Mouse (Mus musculus) left cerebral cortex, adult 18-20 months (tissue): ENCODE data around the gene Rsph1. TPM values are rescaled to one million over a fixed set of nuclear protein-coding genes. Genes with fewer than 3 reads are reported as not detected.

ENCODE experiments used
- DNase-seq, 2 experiments: peaks; one replicate each; pipeline ENCODE4 v3.0.0; 2021 to 2022; ENCODE audit warnings: low spot score in 2 of 2, mixed read lengths in 1 of 2
- total RNA-seq, 2 experiments: library from RNA; stranded (reverse); gene quantifications; 2 replicates each; pipeline ENCODE4 v1.2.3; 2021

Gene Rsph1
- total RNA-seq, 2 experiments from 2014 or later, result 15.4 to 16.8 TPM

GRCm38 (mm10) chr17:31304895-31305775 lies 28.0 kb upstream of the Rsph1 start:
- DNase-seq, result no peak

- DNase-seq, result no peak
Observed at GRCm38 (mm10) chr17:31303401-31303800, 26.2 kb upstream of the Rsph1 start.

DNA sequence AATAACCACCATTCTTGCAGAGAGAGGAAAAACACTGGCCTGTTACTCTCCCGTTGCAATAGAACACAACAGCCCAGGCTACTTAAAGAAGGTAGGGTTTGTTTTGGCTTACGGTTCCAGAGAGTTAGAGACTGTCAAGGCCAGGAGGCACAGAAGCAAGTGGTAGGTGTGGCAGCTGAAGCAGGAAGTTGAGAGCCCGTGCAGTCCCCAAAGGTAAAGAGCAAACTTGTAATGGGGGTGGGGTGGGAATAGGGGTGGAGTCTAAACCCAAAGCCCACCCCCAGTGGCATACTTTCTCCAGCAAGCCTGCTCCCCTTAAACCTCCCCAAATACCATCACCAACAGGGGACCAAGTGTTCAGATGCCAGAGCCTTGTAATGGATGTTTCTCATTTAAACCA lies 23.6 kb upstream of the Rsph1 start:
- no peak for DNase-seq

DNA sequence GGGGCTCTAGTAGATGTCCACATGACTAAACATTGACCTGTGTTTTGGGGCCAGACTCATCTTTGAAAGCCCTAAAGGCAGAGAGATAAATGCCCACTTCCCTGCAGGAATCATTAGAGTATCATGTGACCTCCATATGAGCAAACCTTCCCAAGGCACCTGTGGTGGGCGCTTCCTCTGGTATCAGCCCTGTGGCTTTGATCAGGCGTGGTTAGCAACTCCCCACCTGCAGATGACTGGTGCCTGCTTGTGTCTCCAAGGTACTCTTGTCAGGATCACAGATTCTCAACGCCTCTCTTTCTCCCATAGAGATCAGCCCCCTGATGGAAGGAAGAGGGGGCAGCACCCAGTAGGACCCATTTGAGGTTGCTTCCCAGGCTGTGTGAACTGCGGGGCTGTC lies 22.8 kb upstream of the Rsph1 start:
- DNase-seq, result no peak

DNA sequence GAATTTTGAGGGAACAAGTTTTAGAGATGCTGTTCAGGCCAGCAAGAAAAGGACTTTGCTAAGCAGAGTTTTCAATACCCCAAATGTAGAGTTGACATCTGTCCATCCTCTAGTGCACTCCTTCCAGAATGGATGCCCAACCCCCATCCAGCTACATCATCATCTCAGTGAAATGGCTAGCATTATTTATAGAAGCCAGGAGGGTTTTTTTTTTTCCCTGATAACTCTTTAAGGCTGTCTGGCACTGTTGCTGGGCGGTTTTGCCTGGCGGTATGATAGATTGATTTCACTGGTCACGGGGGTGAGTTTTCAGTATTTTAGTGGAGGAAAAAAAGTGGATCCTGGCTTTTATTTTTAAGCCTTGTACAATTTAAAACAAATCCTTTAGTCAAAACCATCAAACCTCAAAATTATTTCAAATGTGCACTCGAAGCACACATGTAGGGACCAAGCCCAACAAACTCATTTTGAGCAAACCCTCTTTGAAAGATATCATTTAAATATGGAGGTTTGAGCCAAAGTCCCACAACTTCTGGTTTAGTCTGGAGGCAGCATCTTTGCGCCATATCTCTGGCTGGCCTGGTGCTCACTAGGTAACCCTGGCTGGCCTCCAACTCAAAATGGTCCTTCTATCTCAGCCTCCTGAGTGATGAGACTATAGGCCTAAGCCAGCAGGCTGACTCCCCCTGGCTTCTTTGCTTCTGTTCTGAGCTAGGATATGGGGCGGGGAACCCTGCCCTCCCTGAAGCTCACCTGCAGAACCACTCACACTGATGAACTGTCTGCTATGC lies 21.4 kb upstream of the Rsph1 start:
- no peak for DNase-seq

DNA sequence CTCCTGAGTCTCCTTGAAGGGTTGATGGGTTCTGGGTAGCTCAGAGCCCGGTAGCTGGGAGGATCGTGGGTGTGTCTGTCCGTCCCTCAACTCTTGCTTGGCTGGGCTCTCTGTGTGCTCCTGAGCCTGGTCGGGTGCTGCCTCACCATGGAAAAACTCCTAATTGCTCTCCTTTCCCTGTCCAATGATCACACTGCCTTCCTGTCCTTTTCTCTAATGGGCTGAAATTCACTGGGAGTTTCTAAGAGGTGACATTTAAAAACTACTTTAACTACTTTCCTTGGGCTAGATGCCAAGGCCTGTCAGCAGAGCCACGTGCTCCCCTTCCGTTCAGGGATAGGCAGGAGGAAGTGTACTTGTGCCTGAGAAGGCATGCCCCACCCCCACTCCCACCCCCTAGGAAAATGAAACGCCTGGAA lies 20.3 kb upstream of the Rsph1 start:
- DNase-seq, result peak in 1 of 2 experiments; percentile 48

DNA sequence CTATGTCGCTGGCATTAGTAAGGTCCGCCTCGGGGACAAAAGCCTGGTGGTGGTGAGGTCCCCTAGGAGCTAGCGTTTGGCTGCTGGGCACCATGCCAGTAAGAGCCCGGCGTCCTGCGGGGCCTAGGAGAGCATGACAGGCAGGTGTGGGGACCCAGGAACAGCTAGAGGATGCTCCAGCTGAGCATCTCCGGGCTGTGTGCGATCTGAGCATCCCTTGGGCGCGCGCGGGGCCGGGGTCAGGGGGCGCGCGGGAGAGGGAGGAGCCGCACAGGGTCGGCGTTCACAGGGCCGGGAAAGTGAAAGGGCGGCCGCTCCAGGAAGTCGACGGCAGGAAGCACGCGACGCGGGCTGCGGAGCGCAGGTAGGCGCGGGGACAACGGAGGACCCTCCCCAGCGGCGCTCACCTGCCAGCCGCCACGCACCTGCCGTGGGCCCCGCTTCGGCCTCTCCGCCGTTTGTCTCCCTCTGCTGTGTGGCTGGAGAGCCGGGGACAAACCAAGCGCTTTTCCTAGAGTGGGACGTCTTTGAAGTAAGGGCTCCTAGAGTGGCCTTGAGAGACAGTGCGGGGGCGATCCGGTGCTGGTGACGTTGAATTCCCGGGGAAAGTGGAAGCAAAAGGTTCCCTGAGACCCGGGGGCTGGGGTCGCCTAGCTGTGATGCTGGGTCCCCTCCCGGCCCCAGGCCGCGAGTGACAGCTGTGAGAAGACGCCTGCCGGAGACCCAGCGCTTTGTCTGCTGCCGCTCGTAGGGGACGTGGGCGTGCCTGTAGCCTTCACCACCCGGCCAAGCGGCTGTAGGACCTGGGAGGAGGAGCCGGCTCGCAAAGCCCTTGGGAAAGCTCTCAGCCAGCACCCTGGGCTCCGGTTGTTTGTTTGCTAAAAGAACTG lies 19.0 kb upstream of the Rsph1 start:
- peak; percentile 66 to 82 for DNase-seq

GRCm38 (mm10) chr17:31295215-31295891 lies 18.2 kb upstream of the Rsph1 start:
- DNase-seq, result no peak

DNA sequence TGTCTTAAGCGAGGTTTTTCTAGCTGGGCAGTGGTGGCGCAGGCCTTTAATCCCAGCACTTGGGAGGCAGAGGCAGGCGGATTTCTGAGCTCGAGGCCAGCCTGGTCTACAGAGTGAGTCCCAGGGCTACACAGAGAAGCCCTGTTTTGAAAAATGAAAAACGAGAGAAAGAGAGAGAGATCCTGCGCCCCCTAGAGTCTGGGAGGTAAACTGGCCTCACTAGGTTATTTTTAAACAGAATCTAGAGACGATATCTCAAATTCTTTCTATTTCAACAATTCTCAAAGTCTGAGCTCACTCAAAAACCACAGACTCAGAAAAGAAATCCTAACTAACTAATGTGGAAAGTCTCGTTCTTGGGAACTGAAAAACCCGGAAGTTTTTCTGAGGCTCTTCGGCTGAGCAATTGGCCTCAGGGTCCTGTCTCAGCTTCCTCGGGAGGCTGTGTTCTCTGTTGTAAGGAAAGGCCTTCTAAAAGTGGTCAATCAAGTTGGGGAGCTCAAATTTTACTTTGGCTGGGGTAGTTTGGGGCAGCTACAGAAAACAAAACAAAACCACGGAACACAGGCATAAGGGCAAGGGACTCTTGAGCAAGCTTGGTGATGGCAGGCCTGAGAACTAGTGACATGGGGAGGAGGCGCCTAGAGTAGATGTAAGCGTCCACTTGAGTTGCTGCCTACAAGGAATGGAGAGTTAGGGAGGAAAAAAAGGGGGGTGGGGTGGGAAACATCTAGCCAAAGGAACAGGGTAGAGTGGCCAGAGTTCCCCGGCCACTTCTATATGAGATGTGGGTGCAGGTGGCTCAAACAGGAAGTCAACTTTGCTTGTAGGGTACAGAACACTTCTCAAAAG lies 17.4 kb upstream of the Rsph1 start:
- no peak for DNase-seq

DNA sequence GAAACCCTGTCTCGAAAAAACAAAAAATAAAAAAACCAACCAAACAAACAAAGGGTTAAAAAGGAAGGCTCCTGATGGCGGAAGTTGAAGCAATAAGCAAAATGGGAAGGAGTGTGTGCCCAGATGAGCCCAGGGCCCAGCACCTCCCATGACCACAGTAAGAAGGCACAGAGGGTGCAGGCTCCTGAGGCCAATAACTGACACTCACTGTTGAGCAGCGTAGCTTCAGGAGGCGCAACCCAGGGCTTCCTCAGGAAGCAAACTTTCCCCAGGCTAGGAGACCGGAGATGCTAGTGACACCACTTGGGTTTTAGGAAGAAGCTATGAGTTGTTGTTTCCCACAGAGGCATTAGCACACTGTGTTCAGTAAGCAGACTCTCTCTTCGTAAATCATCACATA lies 13.7 kb upstream of the Rsph1 start:
- no peak for DNase-seq

- DNase-seq, result no peak
Observed at GRCm38 (mm10) chr17:31290311-31290710, 13.1 kb upstream of the Rsph1 start.

DNA sequence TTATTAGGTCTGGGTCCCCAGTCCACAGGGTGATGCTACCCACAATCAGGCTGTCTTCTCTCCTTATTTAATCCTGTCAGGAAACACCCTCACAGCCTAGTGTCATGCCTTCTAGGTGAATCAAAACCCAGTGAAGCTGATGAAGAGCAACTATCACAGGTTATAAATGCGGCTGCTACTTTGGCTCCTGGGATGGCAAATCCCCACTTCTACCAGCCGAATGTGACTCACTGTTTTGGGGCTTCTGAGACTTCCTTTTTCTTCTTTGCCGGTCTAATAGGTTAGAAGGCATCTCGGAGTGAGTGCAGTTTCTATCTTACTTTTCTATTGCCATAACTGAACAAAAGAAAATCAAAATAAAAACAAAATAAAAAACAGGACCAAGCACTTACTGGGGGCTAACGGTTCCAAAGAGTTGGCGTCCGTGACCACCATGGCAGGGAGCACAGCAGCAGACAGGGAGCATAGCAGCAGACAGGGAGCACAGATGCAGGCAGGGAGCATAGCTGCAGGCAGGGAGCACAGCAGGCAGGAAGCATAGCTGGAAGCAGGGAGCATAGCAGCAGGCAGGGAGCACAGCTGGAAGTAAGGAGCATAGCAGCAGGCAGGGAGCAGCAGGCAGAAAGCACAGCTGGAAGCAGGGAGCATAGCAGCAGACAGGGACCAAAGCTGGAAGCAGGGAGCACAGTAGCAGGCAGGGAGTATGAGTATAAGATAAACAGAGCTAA lies 12.0 kb upstream of the Rsph1 start:
- no peak for DNase-seq

GRCm38 (mm10) chr17:31287216-31287615 lies 10.0 kb upstream of the Rsph1 start:
- no peak for DNase-seq

DNA sequence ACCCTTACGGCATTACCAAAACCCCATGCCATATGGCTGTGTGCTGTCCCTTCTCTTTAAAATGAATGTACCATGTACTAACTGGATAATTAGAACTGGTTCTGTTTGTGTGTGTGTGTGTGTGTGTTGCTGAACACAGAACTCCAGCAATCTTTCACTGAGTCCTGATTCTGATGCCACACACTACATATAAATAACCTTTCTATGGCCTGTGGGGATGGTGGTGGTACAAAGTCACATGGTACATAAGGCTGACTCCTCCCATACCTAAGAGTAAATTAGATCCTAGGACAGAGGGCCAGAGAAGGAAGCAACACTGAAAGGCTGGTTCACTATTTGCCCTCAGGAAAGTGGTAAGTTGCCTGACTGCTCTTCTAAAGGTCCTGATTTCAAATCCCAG lies 9.3 kb upstream of the Rsph1 start, which contains the start of gene Slc37a1:
Slc37a1 (plus strand) TSS at position 301 of the 400 bp plus-strand sequence.
- DNase-seq, result no peak

GRCm38 (mm10) chr17:31285867-31286266 lies 8.7 kb upstream of the Rsph1 start:
- DNase-seq, result no peak

- no peak for DNase-seq
Observed at GRCm38 (mm10) chr17:31282687-31283053, 5.5 kb upstream of the Rsph1 start.

DNA sequence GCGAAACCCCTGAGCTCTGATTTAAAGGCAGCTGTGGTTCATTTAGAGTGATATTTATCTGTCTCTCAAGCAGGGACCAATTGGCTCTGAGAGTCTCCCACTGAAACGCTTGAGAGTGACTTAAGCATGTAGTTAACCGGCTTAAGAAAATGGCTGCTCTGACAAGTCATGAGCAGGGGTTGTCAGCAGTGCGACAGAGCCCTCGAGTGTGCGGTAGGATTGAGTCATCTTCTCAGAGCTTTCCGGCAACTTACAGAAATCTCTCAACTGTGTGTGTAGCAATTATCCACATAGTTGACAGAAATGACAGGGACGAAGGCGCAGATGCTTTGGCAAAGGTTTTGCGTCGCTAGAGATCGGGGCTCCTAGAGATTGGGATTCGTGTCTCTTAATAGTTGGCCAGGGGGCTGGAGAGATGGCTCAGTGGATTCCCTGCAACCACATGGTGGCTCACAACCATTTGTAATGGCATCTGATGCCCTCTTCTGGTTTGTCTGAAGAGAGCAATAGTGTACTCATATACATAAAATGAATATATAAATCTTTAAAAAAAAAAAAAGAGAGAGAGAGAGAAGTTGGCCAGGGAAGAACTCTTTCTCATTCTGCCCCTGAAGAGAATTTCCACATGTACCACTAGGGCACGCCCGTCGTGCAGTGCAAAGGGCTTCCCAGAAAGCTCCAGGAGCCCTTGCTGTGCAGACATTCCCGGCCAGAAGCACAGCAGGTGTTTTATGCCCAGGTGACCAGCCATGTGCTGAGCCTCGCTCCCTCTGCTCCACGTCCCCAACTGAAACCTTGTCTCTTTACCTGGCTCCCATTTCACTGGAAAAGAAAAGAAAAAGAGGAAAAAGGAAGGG lies 4.9 kb upstream of the Rsph1 start:
- no peak for DNase-seq

DNA sequence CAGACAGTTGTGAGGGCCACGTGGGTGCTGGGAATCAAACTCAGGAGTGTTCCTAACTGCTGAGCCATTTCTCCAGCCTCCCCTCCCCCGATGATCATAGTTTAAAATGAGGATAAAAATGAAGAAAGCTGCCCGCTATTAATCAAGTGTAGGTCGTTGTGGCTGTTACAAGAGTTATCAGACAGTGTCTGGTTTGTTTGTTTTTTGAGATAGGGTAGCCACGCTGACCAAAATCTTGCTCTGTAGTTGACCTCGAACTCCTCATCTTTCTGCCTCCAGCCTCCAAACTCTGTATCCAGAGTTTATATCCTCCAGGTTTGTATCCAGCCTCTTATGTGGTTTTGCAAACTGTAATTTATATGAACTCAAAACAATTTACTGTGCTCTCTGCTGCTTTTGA lies 3.1 kb upstream of the Rsph1 start:
- DNase-seq, result no peak
